In genomic region chr4:148805161-148805810, GRCm38 (mm10) we compare ENCODE assay signal across 8 mouse cellular contexts. TPM values are rescaled to one million over a fixed set of nuclear protein-coding genes. Genes with fewer than 3 reads are reported as not detected.
A peak's percentile ranks its signal among the peaks of the same experiment; 100 is the strongest.
DNase-seq lines count a peak whose midpoint lies in the region; ATAC-seq and TF ChIP-seq lines count a peak whose summit lies in the region.

No protein-coding gene starts in this region.

- peaks cover 83% of the 10 kb centered on the region for H3K4me1 ChIP-seq in forebrain, embryonic 10.5 days
- H3K4me1 ChIP-seq in hindbrain, embryonic 12.5 days: peaks cover 50% of the 10 kb centered on the region
- H3K4me1 ChIP-seq in liver, embryonic 13.5 days (replicated peaks): peaks cover 15% of the 10 kb centered on the region; the same call in 1 of the 2 replicates
- H3K4me1 ChIP-seq in olfactory bulb, adult 2 months (ENCODE audit: control insufficient read depth, insufficient read depth, low read length): peaks cover 28% of the 10 kb centered on the region

- WGBS in forebrain, embryonic 10.5 days: under 1% methylated on average over 42 of the region's 42 CpGs
- under 1% methylated on average over 42 of the region's 42 CpGs for WGBS in hindbrain, embryonic 12.5 days
- 2% methylated on average over 41 of the region's 42 CpGs for WGBS in liver, embryonic 13.5 days (ENCODE audit: insufficient replicate concordance)
- WGBS in olfactory bulb, adult 2 months: under 1% methylated on average over 42 of the region's 42 CpGs

- peak; percentile 29 for DNase-seq in kidney, adult 11 months
- DNase-seq in kidney, adult 8-10 months: no peak
- DNase-seq in forebrain, embryonic 10.5 days (ENCODE audit: extremely low spot score, low spot score): peak; percentile 61
- DNase-seq in liver, embryonic 13.5 days: no peak
- no peak for DNase-seq in spleen, adult 12 weeks (ENCODE audit: low spot score)
- DNase-seq in right cerebral cortex, postnatal 4 days: no peak

- H3K27me3 ChIP-seq in forebrain, embryonic 10.5 days (ENCODE audit: poor library complexity, severe bottlenecking): peaks cover 98% of the 10 kb centered on the region
- H3K27me3 ChIP-seq in hindbrain, embryonic 12.5 days: peaks cover 83% of the 10 kb centered on the region
- H3K27me3 ChIP-seq in liver, embryonic 13.5 days: peaks cover 98% of the 10 kb centered on the region

- H3K4me2 ChIP-seq in hindbrain, embryonic 12.5 days (replicated peaks): peak overlapping the region; percentile 82
- H3K4me2 ChIP-seq in liver, embryonic 13.5 days: peak overlapping the region; percentile 67

- H3K36me3 ChIP-seq in forebrain, embryonic 10.5 days (replicated peaks): no peaks in the 10 kb centered on the region
- no peaks in the 10 kb centered on the region for H3K36me3 ChIP-seq in hindbrain, embryonic 12.5 days
- H3K36me3 ChIP-seq in liver, embryonic 13.5 days: no peaks in the 10 kb centered on the region

- TF ChIP-seq POLR2A in olfactory bulb, adult 2 months (IDR thresholded peaks at IDR 0.05; ENCODE audit: insufficient read depth, low read depth, low read length): no peak

- no peaks in the 10 kb centered on the region for H3K9me3 ChIP-seq in forebrain, embryonic 10.5 days
- no peaks in the 10 kb centered on the region for H3K9me3 ChIP-seq in hindbrain, embryonic 12.5 days (replicated peaks)
- no peaks in the 10 kb centered on the region for H3K9me3 ChIP-seq in liver, embryonic 13.5 days (replicated peaks)

- no peak for TF ChIP-seq CTCF in olfactory bulb, adult 2 months (IDR thresholded peaks at IDR 0.05; ENCODE audit: insufficient read depth, low read depth, low read length)

- peak overlapping the region; percentile 57 for H3K9ac ChIP-seq in hindbrain, embryonic 12.5 days
- H3K9ac ChIP-seq in liver, embryonic 13.5 days: no peak overlapping the region

- H3K27ac ChIP-seq in forebrain, embryonic 10.5 days: peak overlapping the region; percentile 84
- H3K27ac ChIP-seq in hindbrain, embryonic 12.5 days: peak overlapping the region; percentile 60; the same call in 1 of the 2 replicates
- H3K27ac ChIP-seq in liver, embryonic 13.5 days: no peak overlapping the region
- H3K27ac ChIP-seq in olfactory bulb, adult 2 months (ENCODE audit: insufficient read depth, low read depth, low read length): no peak overlapping the region

- peak overlapping the region; percentile 84 for H3K4me3 ChIP-seq in forebrain, embryonic 10.5 days
- peak overlapping the region; percentile 49 for H3K4me3 ChIP-seq in hindbrain, embryonic 12.5 days
- peak overlapping the region; percentile 49 for H3K4me3 ChIP-seq in liver, embryonic 13.5 days (replicated peaks)
- H3K4me3 ChIP-seq in olfactory bulb, adult 2 months (ENCODE audit: insufficient read depth, low read depth, low read length): peak overlapping the region; percentile 27

- no peak for ATAC-seq in hindbrain, embryonic 12.5 days (ENCODE audit: low FRiP score)
- ATAC-seq in liver, embryonic 13.5 days (ENCODE audit: low read depth): 0 out of 2 replicates have a peak, but pooled peaks have one; percentile 41

RNA-seq across cellular contexts. Expression of gene Casz1, which starts 1.1 kb away (rescaled TPM):
- 4.4 and 4.7 TPM in 2 replicates for polyA plus RNA-seq in forebrain, embryonic 10.5 days (2016; fragmentation: Nextera tagmentation; extraction: Ambion mirVana)
- 7.1 and 8.9 TPM in 2 replicates for polyA plus RNA-seq in hindbrain, embryonic 12.5 days (2016; fragmentation: Nextera tagmentation; extraction: Ambion mirVana)
- polyA plus RNA-seq in liver, embryonic 13.5 days (2015; fragmentation: Nextera tagmentation; extraction: Ambion mirVana): 0.39 and 0.45 TPM in 2 replicates
- polyA plus RNA-seq in olfactory bulb, adult 2 months (2012; ENCODE audit: insufficient read depth, insufficient read length, low replicate concordance, missing spikeins): not detected in 2 replicates

Comparison
In these comparisons a context has a peak if more than half of its experiments do, and no peak if none do; other contexts are left out.
1. DNase-seq: peak in kidney, adult 11 months (single experiment) and forebrain, embryonic 10.5 days (single experiment); none in kidney, adult 8-10 months (0 of 2), liver, embryonic 13.5 days (single experiment), spleen, adult 12 weeks (single experiment) and right cerebral cortex, postnatal 4 days (single experiment).
2. H3K27ac ChIP-seq: peak in forebrain, embryonic 10.5 days (single experiment) and hindbrain, embryonic 12.5 days (single experiment); none in liver, embryonic 13.5 days (single experiment) and olfactory bulb, adult 2 months (single experiment).
3. H3K4me3 ChIP-seq: peak in every context shown above with its lines; median percentile 84 in forebrain, embryonic 10.5 days; 49 in hindbrain, embryonic 12.5 days; 49 in liver, embryonic 13.5 days; 27 in olfactory bulb, adult 2 months.